Mouse (Mus musculus) frontal cortex, adult (tissue): Measurements from ENCODE around the gene Rap1gds1.
A peak's percentile ranks its signal among the peaks of the same experiment; 100 is the strongest.

Experiments
- ATAC-seq: cut with Nextera tagmentation; 2 replicates; pipeline ENCODE4 v1.9.2; 2017; ENCODE audit warnings: mild to moderate bottlenecking, moderate library complexity, mixed read lengths; ENCODE audit not compliant: low TSS enrichment

The Rap1gds1 gene

GRCm38 (mm10) chr3:138880999-138881724, 193.8 kb downstream of the Rap1gds1 start:
- ATAC-seq = peak; percentile 63

GRCm38 (mm10) chr3:138877741-138878140, 197.3 kb downstream of the Rap1gds1 start:
- no peak for ATAC-seq

GRCm38 (mm10) chr3:138876931-138877361, 198.1 kb downstream of the Rap1gds1 start:
- ATAC-seq = peak; percentile 62

GRCm38 (mm10) chr3:138876418-138876817, 198.6 kb downstream of the Rap1gds1 start:
- no peak; the same call in 1 of the 2 replicates for ATAC-seq

GRCm38 (mm10) chr3:138875936-138876335, 199.1 kb downstream of the Rap1gds1 start:
- ATAC-seq = 0 out of 2 replicates have a peak, but pooled peaks have one; percentile 8
